Mouse (Mus musculus): ENCODE results near the gene Chchd1.

DNA sequence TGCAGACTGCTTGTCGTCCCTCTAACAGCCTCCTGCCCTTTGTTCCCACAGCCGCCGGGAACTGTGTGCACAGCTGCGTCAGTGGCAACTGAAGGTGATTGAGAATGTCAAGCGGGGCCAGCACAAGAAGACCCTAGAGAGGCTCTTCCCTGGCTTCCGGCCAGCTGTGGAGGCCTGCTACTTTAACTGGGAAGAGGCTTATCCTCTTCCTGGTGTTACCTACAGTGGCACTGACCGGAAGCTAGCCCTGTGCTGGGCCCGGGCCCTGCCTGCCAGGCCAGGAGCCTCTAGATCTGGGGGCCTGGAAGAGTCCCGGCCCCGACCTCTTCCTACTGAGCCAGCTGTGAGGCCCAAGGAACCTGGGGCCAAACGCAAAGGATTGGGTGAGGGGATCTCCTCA, 11.0 kb downstream of the Chchd1 start:
- TF ChIP-seq CHD2 (IDR thresholded peaks at IDR 0.05; ENCODE audit: low read depth, low read length) (no peak), MAFK (IDR thresholded peaks at IDR 0.05; ENCODE audit: insufficient read depth, low read depth, low read length) (no peak), ZC3H11A (IDR thresholded peaks at IDR 0.05; ENCODE audit: borderline replicate concordance, low read depth, low read length) (no peak), ZNF384 (IDR thresholded peaks at IDR 0.05; ENCODE audit: low read depth, low read length) (no peak)

Data from ES-E14 (cell line).